Mouse (Mus musculus) layer of hippocampus, adult 9-10 months (tissue): ENCODE measurements at regions not wholly inside any gene's neighbourhood (a gene's known extent, or its start where the extent isn't known, plus 50 kb on each side); places are given as distances from the start of the nearest gene placed in this dataset.

ENCODE experiments used
- DNase-seq: peaks from one replicate; pipeline ENCODE4 v3.0.0; 2022; ENCODE audit warnings: low spot score

GRCm38 (mm10) chr16:82038616-82039015 lies 789.6 kb upstream of the Gm21833 start:
- DNase-seq = peak; percentile 10
